Comparison of ENCODE assay signal across 20 mouse cellular contexts in the genomic region with DNA sequence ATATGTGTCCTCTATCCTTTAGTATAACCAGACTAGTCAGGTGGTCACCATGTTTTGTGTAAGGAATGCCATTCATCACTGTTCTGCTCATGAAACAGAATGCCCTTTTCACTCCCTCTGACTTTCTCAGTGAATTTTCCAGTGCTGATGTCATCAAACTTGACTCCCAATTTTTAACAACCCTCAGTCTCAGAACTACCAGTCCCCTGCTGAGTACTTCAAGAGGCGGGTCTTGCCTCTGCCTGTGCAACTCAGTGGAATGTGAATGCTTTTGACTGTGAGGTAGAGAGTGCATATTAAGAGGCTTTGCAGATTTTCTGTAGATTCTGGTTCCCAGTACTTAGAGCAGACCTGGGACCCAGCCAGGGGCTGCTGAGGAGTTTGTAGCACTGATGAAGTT. TPM values are rescaled to one million over a fixed set of nuclear protein-coding genes. Genes with fewer than 3 reads are reported as not detected.
DNase-seq lines count a peak whose midpoint lies in the region; ATAC-seq and TF ChIP-seq lines count a peak whose summit lies in the region.
"Had no signal": no experiment of that assay in that cellular context is flagged by ENCODE, and none has a peak within 500 bp of the region (broad histone marks: within the 10 kb centered on the region; RNA-seq: fewer than 3 reads in every experiment).

No protein-coding gene starts in this region.

- no peaks in the 10 kb centered on the region for H3K27me3 ChIP-seq in kidney, postnatal 0 days (ENCODE audit: insufficient read depth, low read length)
- H3K27me3 ChIP-seq in limb, embryonic 15.5 days = no peaks in the 10 kb centered on the region
- H3K27me3 ChIP-seq: forebrain, embryonic 15.5 days; heart, embryonic 13.5 days had no signal

- H3K9me3 ChIP-seq in kidney, postnatal 0 days (replicated peaks; ENCODE audit: low read length) = no peaks in the 10 kb centered on the region
- no peaks in the 10 kb centered on the region for H3K9me3 ChIP-seq in limb, embryonic 15.5 days
- H3K9me3 ChIP-seq: forebrain, embryonic 15.5 days; heart, embryonic 13.5 days had no signal

- H3K36me3 ChIP-seq in kidney, postnatal 0 days (ENCODE audit: insufficient read depth, low read length) = no peaks in the 10 kb centered on the region
- no peaks in the 10 kb centered on the region for H3K36me3 ChIP-seq in limb, embryonic 15.5 days
- H3K36me3 ChIP-seq: forebrain, embryonic 15.5 days; heart, embryonic 13.5 days had no signal

- no peak overlapping the region for H3K4me3 ChIP-seq in kidney, postnatal 0 days (replicated peaks; ENCODE audit: low read depth, low read length)
- no peak overlapping the region for H3K4me3 ChIP-seq in limb, embryonic 15.5 days
- H3K4me3 ChIP-seq: forebrain, embryonic 15.5 days; heart, embryonic 13.5 days had no signal

- no peak overlapping the region for H3K9ac ChIP-seq in kidney, postnatal 0 days (ENCODE audit: low read depth, low read length)
- no peak overlapping the region for H3K9ac ChIP-seq in limb, embryonic 15.5 days
- H3K9ac ChIP-seq: forebrain, embryonic 15.5 days; heart, embryonic 13.5 days; liver, embryonic 14.5 days had no signal

- ATAC-seq in kidney, postnatal 0 days (replicated peaks; ENCODE audit: low FRiP score, low read depth) = no peak
- ATAC-seq in limb, embryonic 15.5 days (ENCODE audit: insufficient number of reproducible peaks, low FRiP score, low TSS enrichment, low read depth) = no peak; the same call in 1 of the 2 replicates
- ATAC-seq: forebrain, embryonic 15.5 days had no signal

- peaks cover 25% of the 10 kb centered on the region for H3K4me1 ChIP-seq in kidney, postnatal 0 days (replicated peaks; ENCODE audit: insufficient read depth, low read length)
- H3K4me1 ChIP-seq in limb, embryonic 15.5 days = peaks cover 37% of the 10 kb centered on the region

- no peak for TF ChIP-seq CTCF in kidney, postnatal 0 days (IDR thresholded peaks at IDR 0.05; ENCODE audit: low read depth)

- DNase-seq in kidney, postnatal 0 days (ENCODE audit: low spot score) = peak; percentile 38
- no peak for DNase-seq in kidney, postnatal 14 days
- peak; percentile 41 for DNase-seq in R1 (ENCODE audit: low read depth, low spot score)
- peak; percentile 57 for DNase-seq in mesoderm, embryonic 11.5 days (ENCODE audit: low read depth, low spot score)
- DNase-seq in adrenal gland, postnatal 25 days = no peak
- DNase-seq in gastrocnemius, postnatal 25 days = no peak
- DNase-seq: adrenal gland, postnatal 10 days; cerebellum, adult 9-11 months; heart, postnatal 36 days; kidney, adult 18-20 months; kidney, postnatal 4 days; midbrain, embryonic 14.5 days had no signal

- WGBS in kidney, postnatal 0 days = 56% methylated on average over 1 of the region's 1 CpGs
- WGBS in limb, embryonic 15.5 days = 24% methylated on average over 1 of the region's 1 CpGs

- H3K4me2 ChIP-seq in kidney, postnatal 0 days (ENCODE audit: low read length) = no peak overlapping the region
- H3K4me2 ChIP-seq in limb, embryonic 15.5 days = no peak overlapping the region
- H3K4me2 ChIP-seq: forebrain, embryonic 15.5 days; heart, embryonic 13.5 days had no signal

- H3K27ac ChIP-seq in kidney, postnatal 0 days = no peak overlapping the region
- peak overlapping the region; percentile 67; the same call in 1 of the 2 replicates for H3K27ac ChIP-seq in limb, embryonic 15.5 days
- H3K27ac ChIP-seq: forebrain, embryonic 15.5 days; heart, embryonic 13.5 days; liver, embryonic 14.5 days had no signal

RNA-seq across cellular contexts. Expression of a gene that starts 59.1 kb away (rescaled TPM):
- not detected in 2 replicates for polyA plus RNA-seq in kidney, postnatal 0 days (2015; fragmentation: Nextera tagmentation; extraction: Ambion mirVana)
- not detected in 2 replicates for polyA plus RNA-seq in limb, embryonic 15.5 days (2015; fragmentation: Nextera tagmentation; extraction: Ambion mirVana)
- not detected in 2 replicates for total RNA-seq in adrenal gland, postnatal 25 days (2021)
- not detected for total RNA-seq in gastrocnemius, postnatal 25 days (2021)
- total RNA-seq: adrenal gland, postnatal 10 days; granulocyte monocyte progenitor cell, adult 5-6 weeks; heart, postnatal 36 days; layer of hippocampus, postnatal 25 days; left cerebral cortex, postnatal 36 days; megakaryocyte progenitor cell, adult 5-6 weeks had no signal
- polyA plus RNA-seq: forebrain, embryonic 15.5 days; heart, embryonic 13.5 days; liver, embryonic 14.5 days; midbrain, embryonic 14.5 days had no signal

Comparison
In these comparisons a context has a peak if more than half of its experiments do, and no peak if none do; other contexts are left out.
1. DNase-seq: peak in kidney, postnatal 0 days (single experiment), R1 (single experiment) and mesoderm, embryonic 11.5 days (single experiment); none in kidney, postnatal 14 days (single experiment), adrenal gland, postnatal 25 days (single experiment) and gastrocnemius, postnatal 25 days (single experiment).